Mouse (Mus musculus) neural tube, embryonic 13.5 days (tissue): ENCODE measurements at regions not wholly inside any gene's neighbourhood (a gene's known extent, or its start where the extent isn't known, plus 50 kb on each side); places are given as distances from the start of the nearest gene placed in this dataset.

ENCODE experiments used
- ATAC-seq: fragments of 200-750 bp; cut with Nextera tagmentation; 2 replicates; pipeline ENCODE4 v1.8.0; 2017; ENCODE audit warnings: low read depth, mild to moderate bottlenecking, moderate TSS enrichment, moderate library complexity
- H3K27ac ChIP-seq: fragments of 300-500 bp; sonication (generic); replicated peaks from 2 replicates; pipeline ENCODE4 v1.5.1; 2015; ENCODE audit warnings: moderate library complexity, mild to moderate bottlenecking, inconsistent platforms
- H3K27me3 ChIP-seq: fragments of 300-500 bp; sonication (generic); 2 replicates; pipeline ENCODE4 v1.6.1; 2015; ENCODE audit warnings: mild to moderate bottlenecking, inconsistent platforms
- H3K36me3 ChIP-seq: fragments of 300-500 bp; sonication (generic); 2 replicates; pipeline ENCODE4 v1.6.1; 2015; ENCODE audit warnings: mild to moderate bottlenecking, inconsistent platforms
- H3K4me1 ChIP-seq: fragments of 300-500 bp; sonication (generic); replicated peaks from 2 replicates; pipeline ENCODE4 v1.6.1; 2015; ENCODE audit warnings: inconsistent platforms
- H3K4me2 ChIP-seq: fragments of 300-500 bp; sonication (generic); 2 replicates; pipeline ENCODE4 v1.6.1; 2015; ENCODE audit warnings: inconsistent platforms, mild to moderate bottlenecking, moderate library complexity
- H3K4me3 ChIP-seq: fragments of 300-500 bp; sonication (generic); 2 replicates; pipeline ENCODE4 v1.5.1; 2015; ENCODE audit warnings: mild to moderate bottlenecking, inconsistent platforms
- H3K9ac ChIP-seq: fragments of 300-500 bp; sonication (generic); 2 replicates; pipeline ENCODE4 v1.6.1; 2015; ENCODE audit warnings: moderate library complexity, mild to moderate bottlenecking, inconsistent platforms
- H3K9me3 ChIP-seq: fragments of 300-500 bp; sonication (generic); 2 replicates; pipeline ENCODE4 v1.6.1; 2016; ENCODE audit warnings: inconsistent platforms
- WGBS: fragments of 180-500 bp; shearing (Covaris S2); methylation state at CpG from one replicate; pipeline ENCODE4 v1.1.7; 2015; 5-methylcytosine and 5-hydroxymethylcytosine counted together

DNA sequence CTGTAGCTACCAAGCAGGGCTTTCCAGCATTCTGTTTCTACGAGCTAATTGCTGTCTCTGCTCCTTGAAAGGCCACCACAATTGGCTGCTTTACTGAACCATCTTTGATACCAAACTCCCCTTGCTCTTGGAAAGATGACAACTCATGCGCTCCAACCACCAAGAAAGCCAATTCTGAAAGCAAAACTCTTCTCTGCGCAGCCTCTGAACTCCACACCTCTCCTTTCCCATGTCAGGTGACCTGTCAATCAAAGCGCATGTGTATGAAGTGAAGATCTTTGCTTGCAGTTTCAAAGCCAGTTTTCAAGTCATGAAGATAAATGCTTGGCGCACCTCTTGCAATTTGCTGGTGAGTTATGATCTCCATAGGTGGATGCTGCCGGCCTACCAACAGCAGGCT lies 687.9 kb upstream of the 4930412O13Rik start:
- Histone ChIP-seq H3K27ac (no peak overlapping the region), H3K9me3 (no peaks in the 10 kb centered on the region), H3K4me3 (no peak overlapping the region), H3K36me3 (no peaks in the 10 kb centered on the region), H3K9ac (no peak overlapping the region), H3K4me2 (no peak overlapping the region), H3K4me1 (no peaks in the 10 kb centered on the region), H3K27me3 (no peaks in the 10 kb centered on the region)
- 90% methylated on average over 6 of the region's 6 CpGs for WGBS
- ATAC-seq: no peak

DNA sequence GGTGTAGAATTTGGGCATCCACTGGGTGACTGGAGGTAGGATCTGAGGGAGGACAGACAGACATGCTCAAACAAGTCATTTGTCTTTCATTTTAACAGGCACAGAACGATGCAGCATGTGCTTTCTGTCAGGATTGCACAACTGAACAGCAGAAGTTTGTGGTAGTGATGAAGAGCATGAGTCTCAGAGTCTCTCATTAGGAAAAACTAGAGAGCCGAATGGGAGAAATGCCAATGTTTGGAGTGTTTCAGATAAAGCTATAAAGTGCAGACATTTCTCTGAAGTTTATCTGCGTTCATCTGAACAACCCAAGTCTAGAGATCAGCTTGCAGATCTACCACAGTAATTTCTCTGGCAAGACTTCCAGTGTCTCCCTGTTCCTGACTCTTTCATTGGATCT lies 684.0 kb upstream of the 4930412O13Rik start:
- Histone ChIP-seq H3K27me3 (no peaks in the 10 kb centered on the region), H3K36me3 (no peaks in the 10 kb centered on the region), H3K9me3 (no peaks in the 10 kb centered on the region), H3K27ac (no peak overlapping the region), H3K4me3 (no peak overlapping the region), H3K9ac (no peak overlapping the region), H3K4me2 (no peak overlapping the region), H3K4me1 (no peaks in the 10 kb centered on the region)
- ATAC-seq: no peak
- WGBS: 86% methylated on average over 3 of the region's 3 CpGs

GRCm38 (mm10) chr2:9207963-9208362 lies 673.1 kb upstream of the 4930412O13Rik start:
- no peak overlapping the region for H3K4me2 ChIP-seq
- no peaks in the 10 kb centered on the region for H3K4me1 ChIP-seq
- no peak overlapping the region for H3K4me3 ChIP-seq
- WGBS: 93% methylated on average over 4 of the region's 4 CpGs
- H3K36me3 ChIP-seq: no peaks in the 10 kb centered on the region
- H3K9me3 ChIP-seq: no peaks in the 10 kb centered on the region
- no peak overlapping the region for H3K27ac ChIP-seq
- H3K27me3 ChIP-seq: no peaks in the 10 kb centered on the region
- no peak for ATAC-seq
- no peak overlapping the region for H3K9ac ChIP-seq
